Mouse (Mus musculus) heart, adult 8-10 months (tissue): ENCODE results near the gene Lmf2. TPM values are rescaled to one million over a fixed set of nuclear protein-coding genes. Genes with fewer than 3 reads are reported as not detected.

Source experiments
- DNase-seq: peaks from one replicate; pipeline ENCODE4 v3.0.0; 2022; ENCODE audit warnings: low spot score
- total RNA-seq, 4 experiments: library from RNA; stranded (reverse); gene quantifications; 2 replicates each; pipeline ENCODE4 v1.2.4; 2022

Lmf2 gene
- 10 to 100 TPM; 23.6 to 29.1 (median 26.7) TPM for total RNA-seq

GRCm38 (mm10) chr15:89355241-89356187, at the start of gene Lmf2, which contains the start of gene Ncaph2:
Lmf2 (minus strand) TSS chr15:89355659.
Ncaph2 (plus strand) TSS chr15:89355719.
- DNase-seq, result peak; percentile 95

- no peak for DNase-seq
Measured at GRCm38 (mm10) chr15:89404831-89405623, 49.6 kb upstream of the Lmf2 start.

GRCm38 (mm10) chr15:89402471-89402870, 47.0 kb upstream of the Lmf2 start:
- no peak for DNase-seq

- no peak for DNase-seq
Measured at GRCm38 (mm10) chr15:89399716-89400115, 44.3 kb upstream of the Lmf2 start.

- no peak for DNase-seq
Measured at GRCm38 (mm10) chr15:89398146-89398545, 42.7 kb upstream of the Lmf2 start.

- DNase-seq, result no peak
Measured at GRCm38 (mm10) chr15:89396883-89397282, 41.4 kb upstream of the Lmf2 start.

GRCm38 (mm10) chr15:89390081-89390480, 34.6 kb upstream of the Lmf2 start:
- no peak for DNase-seq

GRCm38 (mm10) chr15:89387127-89387526, 31.7 kb upstream of the Lmf2 start:
- DNase-seq, result no peak

GRCm38 (mm10) chr15:89384617-89385016, 29.2 kb upstream of the Lmf2 start, which contains the start of gene Klhdc7b:
Klhdc7b (plus strand) TSS chr15:89384917.
- no peak for DNase-seq

- DNase-seq, result no peak
Measured at GRCm38 (mm10) chr15:89379429-89379828, 24.0 kb upstream of the Lmf2 start.

- DNase-seq, result peak; percentile 71
Measured at GRCm38 (mm10) chr15:89378831-89379401, 23.5 kb upstream of the Lmf2 start, which contains the start of gene Odf3b. Odf3b (minus strand) TSS chr15:89379282.

- no peak for DNase-seq
Measured at GRCm38 (mm10) chr15:89377938-89378828, 22.7 kb upstream of the Lmf2 start.

GRCm38 (mm10) chr15:89377362-89377761, 21.9 kb upstream of the Lmf2 start:
- no peak for DNase-seq

- DNase-seq, result no peak
Measured at GRCm38 (mm10) chr15:89376957-89377356, 21.5 kb upstream of the Lmf2 start, which contains the start of gene Tymp. Tymp (minus strand) TSS chr15:89377039.

- no peak for DNase-seq
Measured at GRCm38 (mm10) chr15:89376040-89376439, 20.6 kb upstream of the Lmf2 start.

GRCm38 (mm10) chr15:89374801-89375534, 19.5 kb upstream of the Lmf2 start:
- DNase-seq, result no peak

- DNase-seq, result no peak
Measured at GRCm38 (mm10) chr15:89374340-89374739, 18.9 kb upstream of the Lmf2 start.

GRCm38 (mm10) chr15:89373762-89374248, 18.3 kb upstream of the Lmf2 start, which contains the start of gene Sco2:
Sco2 (minus strand) TSS chr15:89373846.
- peak; percentile 89 for DNase-seq

GRCm38 (mm10) chr15:89373027-89373761, 17.7 kb upstream of the Lmf2 start:
- DNase-seq, result peak; percentile 83
